Mouse (Mus musculus) forebrain, embryonic 14.5 days (tissue): ENCODE measurements around the gene Gm11639. TPM values are rescaled to one million over a fixed set of nuclear protein-coding genes. Genes with fewer than 3 reads are reported as not detected.

Experiments
- ATAC-seq: fragments of 200-750 bp; cut with Nextera tagmentation; 2 replicates; pipeline ENCODE4 v1.8.0; 2017; ENCODE audit warnings: mild to moderate bottlenecking, moderate library complexity
- DNase-seq: peaks from one replicate; pipeline ENCODE4 v3.0.0-alpha.2; 2015; ENCODE audit warnings: low spot score
- H3K27ac ChIP-seq: fragments of 300-500 bp; sonication (generic); 2 replicates; pipeline ENCODE4 v1.5.1; 2014; ENCODE audit warnings: low read depth, mild to moderate bottlenecking, control low read depth, low read length, moderate library complexity
- H3K27me3 ChIP-seq: fragments of 300-500 bp; sonication (generic); replicated peaks from 2 replicates; pipeline ENCODE4 v1.6.1; 2014; ENCODE audit warnings: low read length, control low read depth, mixed read lengths; ENCODE audit not compliant: control insufficient read depth, insufficient read depth
- H3K36me3 ChIP-seq: fragments of 300-500 bp; sonication (generic); 2 replicates; pipeline ENCODE4 v1.6.1; 2014; ENCODE audit warnings: low read length, control low read depth; ENCODE audit not compliant: control insufficient read depth, insufficient read depth
- H3K4me1 ChIP-seq: fragments of 300-500 bp; sonication (generic); 2 replicates; pipeline ENCODE4 v1.6.1; 2014; ENCODE audit warnings: antibody characterized with exemption, low read length, control low read depth; ENCODE audit not compliant: control insufficient read depth, insufficient read depth
- H3K4me2 ChIP-seq: fragments of 300-500 bp; sonication (generic); 2 replicates; pipeline ENCODE4 v1.6.1; 2014; ENCODE audit warnings: mild to moderate bottlenecking, control low read depth, low read length
- H3K4me3 ChIP-seq: fragments of 300-500 bp; sonication (generic); 2 replicates; pipeline ENCODE4 v1.5.1; 2014; ENCODE audit warnings: low read depth, low read length, control low read depth
- H3K9ac ChIP-seq: fragments of 300-500 bp; sonication (generic); 2 replicates; pipeline ENCODE4 v1.6.1; 2014; ENCODE audit warnings: mild to moderate bottlenecking, low read length, control low read depth, moderate library complexity
- H3K9me3 ChIP-seq: fragments of 300-500 bp; sonication (generic); replicated peaks from 2 replicates; pipeline ENCODE4 v1.6.1; 2016; ENCODE audit warnings: low read length, control low read depth, mixed read lengths; ENCODE audit not compliant: control insufficient read depth
- WGBS: fragments of 180-500 bp; shearing (Covaris S2); extraction: QIAGEN DNeasy Blood & Tissue Kit; methylation state at CpG from one replicate; pipeline ENCODE4 v1.1.7; 2014; 5-methylcytosine and 5-hydroxymethylcytosine counted together
- polyA plus RNA-seq: library from polyadenylated mRNA; unstranded; fragments of >200 nt; fragmentation: Nextera tagmentation; extraction: Ambion mirVana; gene quantifications from 2 replicates; pipeline ENCODE4 v1.2.1, GENCODE M21; 2014

Gm11639 gene
- polyA plus RNA-seq, 1 experiment from 2014 or later: not detected

GRCm38 (mm10) chr11:104981342-104982055 lies 296.0 kb downstream of the Gm11639 start:
- Histone ChIP-seq H3K27me3 (no peaks in the 10 kb centered on the region), H3K4me1 (no peaks in the 10 kb centered on the region), H3K4me3 (no peak overlapping the region), H3K9ac (no peak overlapping the region), H3K4me2 (no peak overlapping the region), H3K27ac (no peak overlapping the region), H3K36me3 (no peaks in the 10 kb centered on the region), H3K9me3 (no peaks in the 10 kb centered on the region)
- no peak for DNase-seq
- no peak for ATAC-seq
- 76% methylated on average over 15 of the region's 15 CpGs for WGBS

DNA sequence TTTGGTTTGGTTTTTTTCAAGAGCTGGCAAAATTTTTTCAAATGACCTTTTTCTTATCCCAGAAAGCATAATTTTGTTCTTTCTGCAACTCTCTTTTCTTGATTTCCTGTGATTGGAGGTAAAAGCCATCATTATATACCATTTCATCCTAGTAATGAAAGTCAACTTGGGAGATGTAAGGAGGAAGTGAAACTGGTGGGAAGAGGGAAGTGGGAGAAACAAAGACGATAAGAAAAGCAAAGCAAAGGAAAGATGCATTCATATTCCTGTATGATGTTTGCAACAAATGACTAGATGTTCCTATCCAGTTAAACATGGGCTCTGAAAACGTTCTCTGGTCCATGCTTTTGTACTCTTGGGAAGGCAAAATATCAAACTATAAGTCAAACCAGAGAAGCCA lies 323.7 kb downstream of the Gm11639 start:
- ATAC-seq (no peak), DNase-seq (no peak)
- no peak overlapping the region for H3K9ac ChIP-seq
- H3K27ac ChIP-seq: no peak overlapping the region
- no peaks in the 10 kb centered on the region for H3K9me3 ChIP-seq
- no peak overlapping the region for H3K4me2 ChIP-seq
- WGBS: 73% methylated on average over 2 of the region's 2 CpGs
- H3K36me3 ChIP-seq: no peaks in the 10 kb centered on the region
- H3K27me3 ChIP-seq: no peaks in the 10 kb centered on the region
- no peak overlapping the region for H3K4me3 ChIP-seq
- H3K4me1 ChIP-seq: no peaks in the 10 kb centered on the region

DNA sequence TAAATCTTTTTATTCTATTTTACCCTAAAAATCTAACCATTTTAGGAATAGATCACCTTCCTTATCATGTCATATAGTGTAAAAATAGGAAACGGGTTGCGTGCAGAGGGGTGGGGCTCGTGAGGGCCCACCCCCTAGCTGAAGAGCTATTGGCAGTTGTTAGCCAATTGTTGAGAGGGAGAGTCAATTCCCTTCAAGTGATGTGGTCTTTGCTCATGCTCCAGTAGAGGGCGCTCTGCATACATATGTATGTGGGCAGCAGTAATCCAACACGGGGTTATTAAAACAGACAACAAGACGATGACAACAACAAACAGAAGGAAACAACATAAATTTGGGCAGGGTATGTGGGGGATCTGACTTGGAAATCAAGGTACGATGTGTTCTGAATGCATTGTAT lies 335.6 kb downstream of the Gm11639 start:
- H3K27ac ChIP-seq: no peak overlapping the region
- no peaks in the 10 kb centered on the region for H3K4me1 ChIP-seq
- no peaks in the 10 kb centered on the region for H3K36me3 ChIP-seq
- H3K9ac ChIP-seq: no peak overlapping the region
- H3K9me3 ChIP-seq: no peaks in the 10 kb centered on the region
- WGBS: 70% methylated on average over 7 of the region's 7 CpGs
- DNase-seq (no peak), ATAC-seq (no peak)
- no peak overlapping the region for H3K4me2 ChIP-seq
- no peaks in the 10 kb centered on the region for H3K27me3 ChIP-seq
- H3K4me3 ChIP-seq: no peak overlapping the region

DNA sequence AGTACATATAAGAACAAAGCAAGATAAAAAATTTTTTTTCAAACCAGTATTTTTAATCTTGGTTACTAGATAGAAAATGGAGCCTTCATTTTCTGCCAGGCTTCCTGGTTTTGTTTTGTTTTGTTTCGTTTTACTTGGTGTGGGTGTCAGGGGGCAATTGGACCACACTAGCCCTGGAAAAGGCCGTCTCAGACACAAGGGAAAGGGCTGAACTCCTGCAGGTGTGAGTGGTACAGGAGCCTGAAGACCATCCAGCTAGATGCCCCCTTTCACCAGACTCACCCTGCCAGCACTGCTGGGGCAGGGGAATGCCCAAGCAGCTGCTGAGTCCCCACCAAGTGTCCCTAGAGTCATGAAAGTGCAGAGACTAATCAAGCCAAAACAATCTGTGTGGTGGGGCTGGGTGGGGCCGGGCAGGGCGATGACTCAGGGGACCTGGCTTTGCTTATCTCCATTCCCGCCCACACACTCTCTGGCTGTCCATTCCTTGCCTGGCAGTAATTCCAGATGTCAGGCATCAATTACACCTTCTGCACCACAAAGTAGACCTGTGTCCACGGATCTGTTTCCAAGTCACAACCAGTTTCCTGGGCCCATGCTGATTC lies 343.3 kb downstream of the Gm11639 start:
- Histone ChIP-seq H3K4me3 (no peak overlapping the region), H3K4me1 (no peaks in the 10 kb centered on the region), H3K9me3 (no peaks in the 10 kb centered on the region), H3K27ac (no peak overlapping the region), H3K4me2 (no peak overlapping the region), H3K27me3 (no peaks in the 10 kb centered on the region), H3K36me3 (no peaks in the 10 kb centered on the region), H3K9ac (no peak overlapping the region)
- ATAC-seq (no peak), DNase-seq (no peak)
- 70% methylated on average over 6 of the region's 6 CpGs for WGBS

DNA sequence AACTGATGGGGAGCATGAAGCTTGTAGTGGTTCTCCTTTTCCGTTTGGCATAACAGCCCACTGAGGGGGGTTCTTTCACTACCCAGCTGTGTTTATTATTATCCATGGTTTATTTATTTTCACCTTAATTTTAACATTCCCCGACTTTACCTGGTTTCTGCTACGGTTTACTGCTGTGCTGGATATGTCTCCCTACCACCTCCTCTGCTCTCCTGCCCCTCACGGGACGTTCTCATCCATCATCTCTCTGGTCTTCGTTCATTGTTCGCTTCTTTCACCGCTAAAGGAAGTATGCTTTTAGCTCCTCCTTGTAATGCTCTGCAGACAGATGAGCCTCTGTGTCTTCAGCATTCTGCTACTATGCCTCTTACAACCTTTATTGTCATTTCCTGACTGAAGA lies 344.0 kb downstream of the Gm11639 start:
- WGBS: 87% methylated on average over 8 of the region's 8 CpGs
- no peak overlapping the region for H3K4me3 ChIP-seq
- no peaks in the 10 kb centered on the region for H3K36me3 ChIP-seq
- DNase-seq (no peak), ATAC-seq (no peak)
- H3K4me1 ChIP-seq: no peaks in the 10 kb centered on the region
- no peak overlapping the region for H3K4me2 ChIP-seq
- H3K27ac ChIP-seq: no peak overlapping the region
- H3K9me3 ChIP-seq: no peaks in the 10 kb centered on the region
- H3K27me3 ChIP-seq: no peaks in the 10 kb centered on the region
- no peak overlapping the region for H3K9ac ChIP-seq

- H3K36me3 ChIP-seq: no peaks in the 10 kb centered on the region
- ATAC-seq (no peak), DNase-seq (no peak)
- H3K4me2 ChIP-seq: no peak overlapping the region
- H3K27me3 ChIP-seq: no peaks in the 10 kb centered on the region
- no peak overlapping the region for H3K27ac ChIP-seq
- no peaks in the 10 kb centered on the region for H3K4me1 ChIP-seq
- H3K9ac ChIP-seq: no peak overlapping the region
- 86% methylated on average over 6 of the region's 6 CpGs for WGBS
- no peaks in the 10 kb centered on the region for H3K9me3 ChIP-seq
- H3K4me3 ChIP-seq: no peak overlapping the region
These were observed 344.7 kb downstream of the Gm11639 start for GRCm38 (mm10) chr11:105030229-105030628.

- H3K4me2 ChIP-seq: no peak overlapping the region
- H3K27ac ChIP-seq: no peak overlapping the region
- no peaks in the 10 kb centered on the region for H3K4me1 ChIP-seq
- H3K4me3 ChIP-seq: no peak overlapping the region
- H3K9ac ChIP-seq: no peak overlapping the region
- ATAC-seq: no peak
- 63% methylated on average over 2 of the region's 2 CpGs for WGBS
- DNase-seq: no peak
- no peaks in the 10 kb centered on the region for H3K36me3 ChIP-seq
- H3K9me3 ChIP-seq: no peaks in the 10 kb centered on the region
- H3K27me3 ChIP-seq: no peaks in the 10 kb centered on the region
These were observed 345.6 kb downstream of the Gm11639 start for GRCm38 (mm10) chr11:105031103-105031502.

GRCm38 (mm10) chr11:105035081-105035480 lies 349.6 kb downstream of the Gm11639 start:
- Histone ChIP-seq H3K4me3 (no peak overlapping the region), H3K27me3 (no peaks in the 10 kb centered on the region), H3K9me3 (no peaks in the 10 kb centered on the region), H3K27ac (no peak overlapping the region), H3K4me2 (no peak overlapping the region), H3K4me1 (no peaks in the 10 kb centered on the region), H3K9ac (no peak overlapping the region), H3K36me3 (no peaks in the 10 kb centered on the region)
- ATAC-seq: no peak
- DNase-seq: no peak
- WGBS: 90% methylated on average over 1 of the region's 1 CpGs

GRCm38 (mm10) chr11:105063292-105063691 lies 377.8 kb downstream of the Gm11639 start, which contains the start of gene Efcab3:
Efcab3 (plus strand) TSS chr11:105063592.
- H3K36me3 ChIP-seq: no peaks in the 10 kb centered on the region
- no peak within 1 kb of the TSS for H3K4me2 ChIP-seq
- no peaks in the 10 kb centered on the region for H3K9me3 ChIP-seq
- H3K27me3 ChIP-seq: no peaks in the 10 kb centered on the region
- no peak within 1 kb of the TSS for H3K9ac ChIP-seq
- WGBS: 90% methylated on average over 5 of the region's 5 CpGs
- no peak for DNase-seq
- H3K4me3 ChIP-seq: no peak within 1 kb of the TSS
- H3K27ac ChIP-seq: no peak within 1 kb of the TSS
- ATAC-seq: no peak
- no peaks in the 10 kb centered on the region for H3K4me1 ChIP-seq
